Mouse (Mus musculus) limb, embryonic 10.5 days (tissue): ENCODE measurements around the gene Ankrd13a. TPM values are rescaled to one million over a fixed set of nuclear protein-coding genes. Genes with fewer than 3 reads are reported as not detected.

ENCODE experiments used
- DNase-seq: peaks from one replicate; pipeline ENCODE4 v3.0.0-alpha.2; 2017; ENCODE audit warnings: low spot score
- H3K27ac ChIP-seq: fragments of 300-500 bp; sonication (generic); 2 replicates; pipeline ENCODE4 v1.5.1; 2016; ENCODE audit warnings: mild to moderate bottlenecking
- H3K27me3 ChIP-seq: fragments of 300-500 bp; sonication (generic); 2 replicates; pipeline ENCODE4 v1.6.1; 2016; ENCODE audit warnings: low read depth, mild to moderate bottlenecking; ENCODE audit not compliant: poor library complexity, severe bottlenecking
- H3K36me3 ChIP-seq: fragments of 300-500 bp; sonication (generic); 2 replicates; pipeline ENCODE4 v1.6.1; 2016; ENCODE audit warnings: mild to moderate bottlenecking, moderate library complexity
- H3K4me1 ChIP-seq: fragments of 300-500 bp; sonication (generic); 2 replicates; pipeline ENCODE4 v1.6.1; 2016
- H3K4me3 ChIP-seq: fragments of 300-500 bp; sonication (generic); 2 replicates; pipeline ENCODE4 v1.5.1; 2016; ENCODE audit warnings: mild to moderate bottlenecking, moderate library complexity
- H3K9me3 ChIP-seq: fragments of 300-500 bp; sonication (generic); replicated peaks from 2 replicates; pipeline ENCODE4 v1.6.1; 2016; ENCODE audit warnings: mild to moderate bottlenecking
- WGBS: fragments of 180-500 bp; shearing (Covaris S2); methylation state at CpG from one replicate; pipeline ENCODE4 v1.1.7; 2016; 5-methylcytosine and 5-hydroxymethylcytosine counted together
- polyA plus RNA-seq: library from polyadenylated mRNA; unstranded; fragments of >200 nt; fragmentation: Nextera tagmentation; extraction: Ambion mirVana; gene quantifications from 2 replicates; pipeline ENCODE4 v1.2.1, GENCODE M21; 2016

Ankrd13a gene
- polyA plus RNA-seq = 43.1 and 44.0 TPM in 2 replicates

GRCm38 (mm10) chr5:114774403-114775051, at the start of gene Ankrd13a:
Ankrd13a (plus strand) TSS chr5:114774677.
- Histone ChIP-seq H3K4me1 (peaks cover 37% of the 10 kb centered on the region), H3K27ac (peak within 1 kb of the TSS; percentile 99), H3K9me3 (no peaks in the 10 kb centered on the region), H3K27me3 (no peaks in the 10 kb centered on the region), H3K36me3 (no peaks in the 10 kb centered on the region), H3K4me3 (peak within 1 kb of the TSS; percentile 100)
- 0% methylated on average over 68 of the region's 73 CpGs for WGBS
- DNase-seq = peak; percentile 93

- no peak for DNase-seq
- Histone ChIP-seq H3K4me1 (peaks cover 17% of the 10 kb centered on the region), H3K27me3 (no peaks in the 10 kb centered on the region), H3K36me3 (peaks cover 82% of the 10 kb centered on the region), H3K27ac (no peak overlapping the region), H3K9me3 (no peaks in the 10 kb centered on the region), H3K4me3 (no peak overlapping the region)
- 96% methylated on average over 10 of the region's 10 CpGs for WGBS
Measured at GRCm38 (mm10) chr5:114728160-114728559, 46.3 kb upstream of the Ankrd13a start.

GRCm38 (mm10) chr5:114730129-114730528, 44.3 kb upstream of the Ankrd13a start:
- H3K4me1 ChIP-seq = peaks cover 17% of the 10 kb centered on the region
- H3K9me3 ChIP-seq = no peaks in the 10 kb centered on the region
- H3K27me3 ChIP-seq = no peaks in the 10 kb centered on the region
- no peak overlapping the region for H3K27ac ChIP-seq
- peak; percentile 49 for DNase-seq
- H3K4me3 ChIP-seq = no peak overlapping the region
- H3K36me3 ChIP-seq = peaks cover 85% of the 10 kb centered on the region
- WGBS = 67% methylated on average over 10 of the region's 10 CpGs

GRCm38 (mm10) chr5:114731498-114731897, 43.0 kb upstream of the Ankrd13a start:
- no peak overlapping the region for H3K4me3 ChIP-seq
- WGBS = 74% methylated on average over 6 of the region's 6 CpGs
- no peak for DNase-seq
- no peaks in the 10 kb centered on the region for H3K27me3 ChIP-seq
- H3K4me1 ChIP-seq = peaks cover 12% of the 10 kb centered on the region
- H3K27ac ChIP-seq = no peak overlapping the region
- peaks cover 88% of the 10 kb centered on the region for H3K36me3 ChIP-seq
- H3K9me3 ChIP-seq = no peaks in the 10 kb centered on the region

GRCm38 (mm10) chr5:114731969-114732368, 42.5 kb upstream of the Ankrd13a start:
- Histone ChIP-seq H3K27ac (no peak overlapping the region), H3K27me3 (no peaks in the 10 kb centered on the region), H3K4me3 (no peak overlapping the region), H3K36me3 (peaks cover 93% of the 10 kb centered on the region), H3K4me1 (peaks cover 12% of the 10 kb centered on the region), H3K9me3 (no peaks in the 10 kb centered on the region)
- DNase-seq = no peak
- 93% methylated on average over 15 of the region's 15 CpGs for WGBS

- 95% methylated on average over 15 of the region's 15 CpGs for WGBS
- Histone ChIP-seq H3K4me1 (peaks cover 12% of the 10 kb centered on the region), H3K27me3 (no peaks in the 10 kb centered on the region), H3K9me3 (no peaks in the 10 kb centered on the region), H3K27ac (no peak overlapping the region), H3K36me3 (peaks cover 94% of the 10 kb centered on the region), H3K4me3 (no peak overlapping the region)
- no peak for DNase-seq
Measured at GRCm38 (mm10) chr5:114733606-114734005, 40.9 kb upstream of the Ankrd13a start.

- Histone ChIP-seq H3K27me3 (no peaks in the 10 kb centered on the region), H3K36me3 (peaks cover 91% of the 10 kb centered on the region), H3K27ac (no peak overlapping the region), H3K9me3 (no peaks in the 10 kb centered on the region), H3K4me1 (no peaks in the 10 kb centered on the region), H3K4me3 (no peak overlapping the region)
- no peak for DNase-seq
- WGBS = 90% methylated on average over 21 of the region's 21 CpGs
Measured at GRCm38 (mm10) chr5:114737090-114737887, 37.2 kb upstream of the Ankrd13a start.

GRCm38 (mm10) chr5:114738707-114739241, 35.7 kb upstream of the Ankrd13a start:
- H3K36me3 ChIP-seq = peaks cover 93% of the 10 kb centered on the region
- no peak overlapping the region for H3K27ac ChIP-seq
- 91% methylated on average over 12 of the region's 12 CpGs for WGBS
- DNase-seq = no peak
- H3K27me3 ChIP-seq = no peaks in the 10 kb centered on the region
- no peak overlapping the region for H3K4me3 ChIP-seq
- H3K4me1 ChIP-seq = no peaks in the 10 kb centered on the region
- H3K9me3 ChIP-seq = no peaks in the 10 kb centered on the region

DNA sequence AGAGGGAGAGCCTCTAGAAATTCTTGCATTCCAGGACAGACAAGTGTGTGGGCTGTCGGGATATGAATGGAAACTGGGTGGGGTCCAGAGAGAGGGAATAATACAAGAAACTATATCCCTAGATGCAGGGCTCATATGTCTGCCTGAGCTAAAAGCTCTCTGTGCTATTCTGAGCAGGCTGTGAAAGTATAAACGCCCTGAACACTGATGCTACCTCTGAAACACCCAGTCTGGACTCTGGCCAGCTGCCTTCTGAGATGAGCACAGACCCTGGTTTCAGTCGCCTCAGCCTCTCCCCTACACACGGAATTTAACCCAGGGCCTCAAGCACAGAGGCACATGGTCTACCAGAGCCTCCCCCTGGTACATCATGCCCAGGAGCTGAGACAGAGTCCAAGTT, 33.9 kb upstream of the Ankrd13a start:
- H3K36me3 ChIP-seq = peaks cover 96% of the 10 kb centered on the region
- no peak overlapping the region for H3K27ac ChIP-seq
- H3K9me3 ChIP-seq = no peaks in the 10 kb centered on the region
- no peak overlapping the region for H3K4me3 ChIP-seq
- no peaks in the 10 kb centered on the region for H3K27me3 ChIP-seq
- DNase-seq = no peak
- H3K4me1 ChIP-seq = no peaks in the 10 kb centered on the region
- 84% methylated on average over 4 of the region's 4 CpGs for WGBS

DNA sequence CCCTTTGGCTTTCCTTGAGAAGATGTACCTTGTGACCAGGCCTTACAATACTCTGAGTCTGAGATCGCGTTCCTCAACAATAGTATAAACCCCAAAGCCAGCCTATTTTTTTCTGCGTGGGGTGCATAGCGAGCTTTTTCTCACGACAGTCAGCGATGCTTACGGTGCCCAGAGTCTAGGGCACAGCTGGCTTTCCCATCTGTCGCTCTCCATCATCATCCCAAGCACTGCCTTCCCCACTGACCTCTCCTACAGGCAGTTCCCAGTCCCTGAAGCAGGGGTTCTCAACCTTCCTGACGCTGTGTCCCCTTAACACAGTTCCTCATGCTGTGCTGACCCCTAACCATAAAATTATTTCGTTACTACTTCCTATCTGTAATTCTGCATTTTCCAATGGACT, 31.9 kb upstream of the Ankrd13a start:
- Histone ChIP-seq H3K9me3 (no peaks in the 10 kb centered on the region), H3K27me3 (no peaks in the 10 kb centered on the region), H3K36me3 (peaks cover 89% of the 10 kb centered on the region), H3K27ac (no peak overlapping the region), H3K4me3 (no peak overlapping the region), H3K4me1 (no peaks in the 10 kb centered on the region)
- 94% methylated on average over 10 of the region's 10 CpGs for WGBS
- DNase-seq = no peak

GRCm38 (mm10) chr5:114742998-114743696, 31.3 kb upstream of the Ankrd13a start:
- Histone ChIP-seq H3K27ac (no peak overlapping the region), H3K36me3 (peaks cover 88% of the 10 kb centered on the region), H3K4me3 (no peak overlapping the region), H3K27me3 (no peaks in the 10 kb centered on the region), H3K9me3 (no peaks in the 10 kb centered on the region), H3K4me1 (no peaks in the 10 kb centered on the region)
- 92% methylated on average over 13 of the region's 13 CpGs for WGBS
- no peak for DNase-seq

DNA sequence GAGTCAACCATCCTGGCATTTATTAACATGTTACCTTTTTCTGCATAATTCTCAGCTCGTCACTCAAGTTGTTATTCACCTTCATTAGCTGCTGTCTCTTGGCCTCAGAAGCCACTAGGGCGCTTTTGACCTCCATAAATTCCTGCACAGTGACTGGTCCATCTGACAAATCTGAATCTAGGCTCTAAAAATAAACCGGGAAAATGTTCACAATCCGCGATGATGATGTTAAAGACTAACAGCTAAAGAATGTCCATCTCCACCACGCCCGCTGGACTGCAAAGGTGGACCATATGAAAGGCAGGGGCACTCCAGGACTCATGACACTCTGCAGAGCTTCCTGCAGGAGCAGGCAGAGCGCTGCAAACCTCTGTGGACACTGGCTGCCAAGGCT, 30.8 kb upstream of the Ankrd13a start:
- Histone ChIP-seq H3K4me1 (no peaks in the 10 kb centered on the region), H3K9me3 (no peaks in the 10 kb centered on the region), H3K36me3 (peaks cover 88% of the 10 kb centered on the region), H3K27ac (no peak overlapping the region), H3K27me3 (no peaks in the 10 kb centered on the region), H3K4me3 (no peak overlapping the region)
- no peak for DNase-seq
- 95% methylated on average over 8 of the region's 8 CpGs for WGBS

DNA sequence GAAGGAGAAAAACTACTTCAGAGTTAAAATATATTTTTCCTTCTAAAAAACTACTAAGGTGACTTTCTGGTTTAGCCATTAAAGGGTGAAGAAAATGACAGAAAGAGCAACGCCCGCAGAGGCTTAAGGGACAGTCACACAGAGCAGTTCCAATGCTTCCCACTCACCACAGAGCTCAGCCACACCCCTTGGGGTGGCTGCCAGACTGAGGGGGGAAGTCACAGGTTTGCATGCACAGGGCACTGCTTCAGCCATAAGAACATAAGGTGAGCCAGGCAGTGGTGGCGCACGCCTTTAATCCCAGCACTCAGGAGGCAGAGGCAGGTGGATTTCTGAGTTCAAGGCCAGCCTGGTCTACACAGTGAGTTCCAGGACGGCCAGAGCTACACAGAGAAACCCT, 28.9 kb upstream of the Ankrd13a start:
- no peak overlapping the region for H3K27ac ChIP-seq
- no peak overlapping the region for H3K4me3 ChIP-seq
- H3K27me3 ChIP-seq = no peaks in the 10 kb centered on the region
- H3K9me3 ChIP-seq = no peaks in the 10 kb centered on the region
- 90% methylated on average over 5 of the region's 5 CpGs for WGBS
- H3K36me3 ChIP-seq = peaks cover 84% of the 10 kb centered on the region
- no peak for DNase-seq
- no peaks in the 10 kb centered on the region for H3K4me1 ChIP-seq
